Mouse (Mus musculus) liver, postnatal 0 days (tissue): ENCODE data around the gene Kcnj9. TPM values are rescaled to one million over a fixed set of nuclear protein-coding genes. Genes with fewer than 3 reads are reported as not detected.

Experiments
- ATAC-seq: fragments of 200-750 bp; cut with Nextera tagmentation; 2 replicates; pipeline ENCODE4 v1.8.0; 2017; ENCODE audit warnings: mild to moderate bottlenecking, moderate library complexity
- DNase-seq: peaks from one replicate; pipeline ENCODE4 v3.0.0-alpha.2; 2016
- H3K27ac ChIP-seq: fragments of 300-500 bp; sonication (generic); 2 replicates; pipeline ENCODE4 v1.5.1; 2014; ENCODE audit warnings: antibody characterized with exemption, moderate library complexity, mild to moderate bottlenecking, low read depth
- H3K27me3 ChIP-seq: fragments of 300-500 bp; sonication (generic); 2 replicates; pipeline ENCODE4 v1.6.1; 2014; ENCODE audit warnings: low read length, control low read depth, mixed read lengths; ENCODE audit not compliant: insufficient read depth
- H3K36me3 ChIP-seq: fragments of 300-500 bp; sonication (generic); replicated peaks from 2 replicates; pipeline ENCODE4 v1.6.1; 2014; ENCODE audit warnings: mild to moderate bottlenecking, control low read depth, low read length, moderate library complexity, mixed read lengths; ENCODE audit not compliant: insufficient read depth
- H3K4me1 ChIP-seq: fragments of 300-500 bp; sonication (generic); 2 replicates; pipeline ENCODE4 v1.6.1; 2014; ENCODE audit warnings: antibody characterized with exemption, mild to moderate bottlenecking, control low read depth; ENCODE audit not compliant: insufficient read depth
- H3K4me2 ChIP-seq: fragments of 300-500 bp; sonication (generic); 2 replicates; pipeline ENCODE4 v1.6.1; 2014; ENCODE audit warnings: low read depth, mild to moderate bottlenecking, low read length, moderate library complexity, mixed read lengths
- H3K4me3 ChIP-seq: fragments of 300-500 bp; sonication (generic); 2 replicates; pipeline ENCODE4 v1.5.1; 2014; ENCODE audit warnings: low read depth, low read length
- H3K9ac ChIP-seq: fragments of 300-500 bp; sonication (generic); replicated peaks from 2 replicates; pipeline ENCODE4 v1.6.1; 2014; ENCODE audit warnings: mild to moderate bottlenecking, moderate library complexity
- H3K9me3 ChIP-seq: fragments of 300-500 bp; sonication (generic); 2 replicates; pipeline ENCODE4 v1.6.1; 2016; ENCODE audit warnings: mild to moderate bottlenecking, control low read depth, low read length, mixed read lengths
- CTCF ChIP-seq: sonication (generic); IDR thresholded peaks from 2 replicates; pipeline ENCODE4 v1.5.1; 2016; ENCODE audit warnings: antibody characterized with exemption, low read depth
- EP300 ChIP-seq: IDR thresholded peaks from 2 replicates; pipeline ENCODE4 v1.6.1; 2016; ENCODE audit warnings: antibody characterized with exemption, low read depth, mild to moderate bottlenecking
- WGBS: fragments of 180-500 bp; shearing (Covaris S2); extraction: QIAGEN DNeasy Blood & Tissue Kit; methylation state at CpG from one replicate; pipeline ENCODE4 v1.1.7; 2014; ENCODE audit not compliant: insufficient replicate concordance; 5-methylcytosine and 5-hydroxymethylcytosine counted together
- polyA plus RNA-seq: library from polyadenylated mRNA; unstranded; fragments of >200 nt; fragmentation: Nextera tagmentation; extraction: Ambion mirVana; gene quantifications from 2 replicates; pipeline ENCODE4 v1.2.1, GENCODE M21; 2015

The Kcnj9 gene
- polyA plus RNA-seq, 1 experiment from 2014 or later: 0.07 TPM

- no peak overlapping the region for H3K9ac ChIP-seq
- no peaks in the 10 kb centered on the region for H3K27me3 ChIP-seq
- TF ChIP-seq EP300 (no peak), CTCF (peak; percentile 94)
- H3K4me3 ChIP-seq: no peak overlapping the region
- 0% methylated on average over 1 of the region's 1 CpGs for WGBS
- H3K27ac ChIP-seq: no peak overlapping the region
- H3K9me3 ChIP-seq: no peaks in the 10 kb centered on the region
- no peak overlapping the region for H3K4me2 ChIP-seq
- DNase-seq: peak; percentile 64
- H3K4me1 ChIP-seq: no peaks in the 10 kb centered on the region; the same call in 1 of the 2 replicates
- no peaks in the 10 kb centered on the region for H3K36me3 ChIP-seq
- ATAC-seq: 0 out of 2 replicates have a peak, but pooled peaks have one; percentile 63
Measured at GRCm38 (mm10) chr1:172357550-172357949, 28.4 kb upstream of the Kcnj9 start.

GRCm38 (mm10) chr1:172355336-172355735 is 26.2 kb upstream of the Kcnj9 start:
- Histone ChIP-seq H3K4me1 (peaks cover 5% of the 10 kb centered on the region; the same call in 1 of the 2 replicates), H3K27me3 (0 out of 2 replicates have a peak, but pooled peaks cover 3% of the 10 kb centered on the region), H3K27ac (no peak overlapping the region), H3K4me2 (no peak overlapping the region), H3K9ac (no peak overlapping the region), H3K4me3 (no peak overlapping the region), H3K36me3 (no peaks in the 10 kb centered on the region), H3K9me3 (no peaks in the 10 kb centered on the region)
- WGBS: 67% methylated on average over 3 of the region's 3 CpGs
- DNase-seq (no peak), ATAC-seq (no peak)
- no peak for TF ChIP-seq EP300
- TF ChIP-seq CTCF: no peak

GRCm38 (mm10) chr1:172352453-172352852 is 23.3 kb upstream of the Kcnj9 start:
- Histone ChIP-seq H3K9me3 (no peaks in the 10 kb centered on the region), H3K4me3 (no peak overlapping the region), H3K4me1 (peaks cover 5% of the 10 kb centered on the region; the same call in 1 of the 2 replicates), H3K9ac (no peak overlapping the region), H3K36me3 (no peaks in the 10 kb centered on the region), H3K27ac (no peak overlapping the region), H3K27me3 (0 out of 2 replicates have a peak, but pooled peaks cover 3% of the 10 kb centered on the region), H3K4me2 (no peak overlapping the region)
- TF ChIP-seq CTCF: no peak
- no peak for TF ChIP-seq EP300
- 43% methylated on average over 3 of the region's 3 CpGs for WGBS
- ATAC-seq (no peak), DNase-seq (no peak)

- DNase-seq (no peak), ATAC-seq (no peak)
- no peaks in the 10 kb centered on the region for H3K9me3 ChIP-seq
- no peak overlapping the region for H3K4me2 ChIP-seq
- 0 out of 2 replicates have a peak, but pooled peaks cover 3% of the 10 kb centered on the region for H3K27me3 ChIP-seq
- TF ChIP-seq EP300: no peak
- TF ChIP-seq CTCF: no peak
- H3K36me3 ChIP-seq: no peaks in the 10 kb centered on the region
- 57% methylated on average over 6 of the region's 6 CpGs for WGBS
- H3K9ac ChIP-seq: no peak overlapping the region
- peaks cover 8% of the 10 kb centered on the region; the same call in 1 of the 2 replicates for H3K4me1 ChIP-seq
- H3K4me3 ChIP-seq: no peak overlapping the region
- no peak overlapping the region for H3K27ac ChIP-seq
Measured at GRCm38 (mm10) chr1:172352001-172352400, 22.9 kb upstream of the Kcnj9 start.

- H3K4me3 ChIP-seq: no peak overlapping the region
- DNase-seq (peak; percentile 35), ATAC-seq (peak; percentile 32)
- no peaks in the 10 kb centered on the region for H3K9me3 ChIP-seq
- TF ChIP-seq CTCF (no peak), EP300 (no peak)
- H3K4me1 ChIP-seq: peaks cover 20% of the 10 kb centered on the region
- WGBS: 31% methylated on average over 19 of the region's 19 CpGs
- no peak overlapping the region for H3K4me2 ChIP-seq
- 0 out of 2 replicates have a peak, but pooled peaks cover 3% of the 10 kb centered on the region for H3K27me3 ChIP-seq
- no peak overlapping the region for H3K27ac ChIP-seq
- no peak overlapping the region for H3K9ac ChIP-seq
- H3K36me3 ChIP-seq: no peaks in the 10 kb centered on the region
Measured at GRCm38 (mm10) chr1:172349916-172350812, 21.0 kb upstream of the Kcnj9 start.

- H3K9ac ChIP-seq: no peak overlapping the region
- ATAC-seq (no peak), DNase-seq (no peak)
- H3K36me3 ChIP-seq: no peaks in the 10 kb centered on the region
- H3K4me3 ChIP-seq: no peak overlapping the region
- H3K4me2 ChIP-seq: no peak overlapping the region
- no peak overlapping the region for H3K27ac ChIP-seq
- WGBS: 76% methylated on average over 5 of the region's 5 CpGs
- no peaks in the 10 kb centered on the region for H3K9me3 ChIP-seq
- H3K4me1 ChIP-seq: peaks cover 22% of the 10 kb centered on the region
- TF ChIP-seq CTCF: no peak
- no peak for TF ChIP-seq EP300
- H3K27me3 ChIP-seq: 0 out of 2 replicates have a peak, but pooled peaks cover 3% of the 10 kb centered on the region
Measured at GRCm38 (mm10) chr1:172349504-172349903, 20.4 kb upstream of the Kcnj9 start.
